Mouse (Mus musculus) colon, adult 2 months (tissue): ENCODE results near the gene Satb2. TPM values are rescaled to one million over a fixed set of nuclear protein-coding genes. Genes with fewer than 3 reads are reported as not detected.

Source experiments
- polyA plus RNA-seq: library from polyadenylated mRNA; depleted of rRNA; stranded (reverse); fragments of >200 nt; gene quantifications from 2 replicates; pipeline ENCODE4 v1.2.3, GENCODE M21; 2012; rRNA removed

The Satb2 gene
- polyA plus RNA-seq: 39.9 and 44.4 TPM in 2 replicates

DNA sequence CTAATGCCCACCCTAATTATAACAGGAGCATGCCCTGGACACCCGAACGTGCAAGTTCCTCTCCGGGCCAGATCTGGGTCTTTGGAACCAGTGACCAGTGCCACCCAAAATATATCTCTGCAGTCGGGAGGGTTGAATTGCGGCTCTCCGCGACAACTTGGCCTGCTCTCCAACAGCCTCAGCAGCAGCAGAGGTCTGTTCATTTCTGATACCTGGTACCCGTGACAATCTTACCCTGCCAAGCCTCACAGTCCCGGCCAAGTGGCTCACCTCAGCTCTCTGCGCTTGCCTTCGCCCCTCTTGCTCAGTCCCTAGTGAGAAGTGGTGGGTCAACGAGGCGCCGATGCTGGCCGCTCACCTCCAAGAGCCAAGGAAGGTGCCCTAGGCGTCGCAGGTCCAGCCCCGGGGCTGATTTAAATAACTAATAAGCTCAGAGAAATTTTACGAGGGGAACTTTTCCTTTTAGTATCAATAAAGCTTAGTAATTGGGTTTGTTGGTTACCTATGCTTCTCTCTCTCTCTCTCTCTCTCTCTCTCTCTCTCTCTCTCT is at the start of gene Satb2:
Gene Satb2 (minus strand): TSS at position 500 of the 550 bp plus-strand sequence.

